Mouse (Mus musculus) heart, adult 8-10 months (tissue): ENCODE results near the gene Vmn1r124. TPM values are rescaled to one million over a fixed set of nuclear protein-coding genes. Genes with fewer than 3 reads are reported as not detected.
"Not testable (repeated sequence)": the region's sequence is repeated elsewhere in the genome, so short reads cannot be mapped to it uniquely, and the experiment has no call there.

ENCODE experiments used
- DNase-seq: peaks from one replicate; pipeline ENCODE4 v3.0.0; 2022; ENCODE audit warnings: low spot score
- total RNA-seq, 4 experiments: library from RNA; stranded (reverse); gene quantifications; 2 replicates each; pipeline ENCODE4 v1.2.4; 2022

Gene Vmn1r124
- total RNA-seq = not detected

DNA sequence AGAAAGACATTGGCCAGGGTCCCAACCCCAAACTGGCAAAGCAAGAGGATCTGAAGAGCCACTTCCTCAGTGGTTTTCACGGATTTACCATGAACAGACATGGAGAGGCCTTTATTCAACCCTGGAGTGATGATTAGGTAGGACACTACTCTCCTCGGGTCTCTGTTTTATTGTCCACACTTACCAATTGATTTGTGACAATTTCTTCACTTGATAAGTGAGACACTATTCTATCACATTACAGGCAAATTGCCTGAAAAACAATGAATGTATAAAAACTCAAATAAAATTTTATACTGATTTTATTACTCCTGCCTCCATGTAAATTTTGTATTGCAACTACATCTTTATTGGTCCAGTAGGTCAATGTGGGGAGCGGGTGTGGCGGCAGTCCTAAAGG lies at the start of gene Vmn1r124:
Gene Vmn1r124, minus strand, starts transcription at position 101 of the 400 bp plus-strand sequence.
- DNase-seq = not testable (repeated sequence)

DNA sequence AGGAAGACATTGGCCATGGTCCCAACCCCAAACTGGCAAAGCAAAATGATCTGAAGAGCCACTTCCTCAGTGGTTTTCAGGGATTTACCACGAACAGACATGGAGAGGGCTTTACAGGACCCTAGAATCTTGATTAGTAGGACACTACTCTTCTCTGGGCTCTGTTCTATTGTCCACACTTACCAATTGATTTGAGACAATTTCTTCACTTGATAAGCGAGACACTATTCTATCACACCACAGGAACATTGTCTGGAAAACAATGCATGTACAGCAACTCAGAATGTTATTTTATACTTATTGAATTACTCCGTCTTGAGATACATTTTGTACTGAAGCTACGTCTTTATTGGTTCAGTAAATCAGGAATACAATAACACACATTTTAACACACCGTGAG lies 41.0 kb upstream of the Vmn1r124 start, which contains the start of gene Vmn1r126:
Gene Vmn1r126, minus strand, starts transcription at position 101 of the 400 bp plus-strand sequence.
- DNase-seq = not testable (repeated sequence)

DNA sequence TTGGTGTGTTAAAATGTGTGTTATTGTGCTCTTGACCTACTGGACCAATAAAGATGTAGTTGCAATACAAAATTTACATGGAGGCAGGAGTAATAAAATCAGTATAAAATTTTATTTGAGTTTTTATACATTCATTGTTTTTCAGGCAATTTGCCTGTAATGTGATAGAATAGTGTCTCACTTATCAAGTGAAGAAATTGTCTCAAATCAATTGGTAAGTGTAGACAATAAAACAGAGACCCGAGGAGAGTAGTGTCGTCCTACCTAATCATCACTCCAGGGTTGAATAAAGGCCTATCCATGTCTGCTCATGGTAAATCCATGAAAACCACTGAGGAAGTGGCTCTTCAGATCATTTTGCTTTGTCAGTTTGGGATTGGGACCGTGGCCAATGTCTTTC lies 11.5 kb upstream of the Vmn1r124 start, which contains the start of gene Vmn1r125:
Gene Vmn1r125, plus strand, starts transcription at position 301 of the 400 bp plus-strand sequence.
- not testable (repeated sequence) for DNase-seq

Other genes with a start within 250 kb of the Vmn1r124 start
- not detected for gene Vmn1r119, start 248.2 kb downstream of the Vmn1r124 start, total RNA-seq
- gene Vmn1r120, start 206.8 kb downstream of the Vmn1r124 start, total RNA-seq = not detected
- not detected for gene Vmn1r121, start 162.1 kb downstream of the Vmn1r124 start, total RNA-seq
- not detected for gene Vmn1r122, start 126.5 kb downstream of the Vmn1r124 start, total RNA-seq
- gene Vmn1r123, start 98.4 kb downstream of the Vmn1r124 start, total RNA-seq = not detected
- not detected for gene Gm5157, start 70.2 kb downstream of the Vmn1r124 start, total RNA-seq
- not detected for gene Vmn1r125, start 11.6 kb upstream of the Vmn1r124 start, total RNA-seq
- gene Vmn1r126, start 40.9 kb upstream of the Vmn1r124 start, total RNA-seq = not detected
- gene Vmn1r127, start 59.2 kb upstream of the Vmn1r124 start, total RNA-seq = not detected
- gene Vmn1r128, start 88.8 kb upstream of the Vmn1r124 start, total RNA-seq = not detected
- gene Vmn1r129, start 100.7 kb upstream of the Vmn1r124 start, total RNA-seq = not detected
- gene Gm6882, start 172.1 kb upstream of the Vmn1r124 start, total RNA-seq = not detected